Mouse (Mus musculus): ENCODE results near the gene Dbp. TPM values are rescaled to one million over a fixed set of nuclear protein-coding genes. Genes with fewer than 3 reads are reported as not detected.
A peak's percentile ranks its signal among the peaks of the same experiment; 100 is the strongest.

Dbp gene
- total and polyA plus RNA-seq, 2 experiments: 17.0 to 110 TPM

DNA sequence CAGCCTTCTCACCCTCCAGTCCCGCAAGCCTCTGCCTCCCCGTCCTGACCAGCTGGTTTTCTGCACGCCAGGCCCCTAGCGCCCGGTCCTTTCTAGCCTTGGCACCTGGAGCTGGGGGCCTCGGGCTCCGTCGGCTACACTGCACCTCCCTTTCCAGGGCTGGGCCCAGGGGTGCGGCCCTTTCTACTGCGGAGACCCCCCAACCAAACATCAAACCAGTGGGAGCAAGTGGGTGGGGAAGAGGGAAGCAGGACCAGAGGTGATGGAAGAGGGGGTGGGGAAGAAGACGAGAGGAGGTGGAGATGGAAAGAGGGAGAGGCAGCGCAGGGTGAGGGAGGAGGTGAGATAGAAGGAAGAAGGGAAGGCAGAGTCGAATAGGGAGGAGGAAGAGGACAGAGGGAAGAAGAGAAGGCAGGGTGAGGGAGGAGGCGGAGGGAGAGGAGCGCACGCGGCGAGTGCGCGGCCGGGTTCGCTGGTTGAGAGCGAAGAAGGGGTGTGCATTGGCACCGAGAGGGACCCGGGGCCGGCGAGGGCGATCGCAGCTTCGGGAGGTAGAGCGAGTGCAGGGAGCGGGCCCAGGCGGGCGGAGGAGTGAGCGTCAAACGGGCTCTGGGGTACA, 5.3 kb upstream of the Dbp start, which contains the start of gene Car11:
Gene Car11, plus strand, starts transcription at position 321 of the 619 bp plus-strand sequence.
- Histone ChIP-seq H3K27ac (replicated peaks; ENCODE audit: insufficient read depth, low read depth, low read length) (no peak within 1 kb of the TSS), H3K4me1 (ENCODE audit: control insufficient read depth, insufficient read depth, low read length) (peaks cover 12% of the 10 kb centered on the region), H3K9ac (ENCODE audit: low read depth, low read length) (peak within 1 kb of the TSS; percentile 67), H3K4me3 (ENCODE audit: insufficient read depth, low read depth, low read length) (peak within 1 kb of the TSS; percentile 37; the same call in 1 of the 2 replicates), H3K27me3 (ENCODE audit: control insufficient read depth, insufficient read depth, low read length) (peaks cover 7% of the 10 kb centered on the region; the same call in 1 of the 2 replicates), H3K79me2 (ENCODE audit: control insufficient read depth, insufficient read depth, low read length) (no peaks in the 10 kb centered on the region), H3K36me3 (ENCODE audit: control insufficient read depth, insufficient read depth, low read length) (no peaks in the 10 kb centered on the region)
- WGBS: 11% methylated on average over 35 of the region's 36 CpGs
- no peak for DNase-seq (ENCODE audit: extremely low read depth, low read depth, low spot score)
- TF ChIP-seq CTCF (IDR thresholded peaks at IDR 0.05; ENCODE audit: low read depth, low read length): no peak

GRCm38 (mm10) chr7:45700301-45701015, 4.4 kb upstream of the Dbp start:
- H3K4me3 ChIP-seq (ENCODE audit: insufficient read depth, low read depth, low read length): peak overlapping the region; percentile 37; the same call in 1 of the 2 replicates
- peak overlapping the region; percentile 67 for H3K9ac ChIP-seq (ENCODE audit: low read depth, low read length)
- peak; percentile 75 for DNase-seq (ENCODE audit: extremely low read depth, low read depth, low spot score)
- no peak overlapping the region for H3K27ac ChIP-seq (replicated peaks; ENCODE audit: insufficient read depth, low read depth, low read length)
- WGBS: 4% methylated on average over 19 of the region's 20 CpGs
- no peaks in the 10 kb centered on the region for H3K36me3 ChIP-seq (ENCODE audit: control insufficient read depth, insufficient read depth, low read length)
- no peaks in the 10 kb centered on the region for H3K79me2 ChIP-seq (ENCODE audit: control insufficient read depth, insufficient read depth, low read length)
- H3K4me1 ChIP-seq (ENCODE audit: control insufficient read depth, insufficient read depth, low read length): peaks cover 12% of the 10 kb centered on the region
- H3K27me3 ChIP-seq (ENCODE audit: control insufficient read depth, insufficient read depth, low read length): peaks cover 7% of the 10 kb centered on the region; the same call in 1 of the 2 replicates
- no peak for TF ChIP-seq CTCF (IDR thresholded peaks at IDR 0.05; ENCODE audit: low read depth, low read length)
- no peak for TF ChIP-seq POLR2A (IDR thresholded peaks at IDR 0.05; ENCODE audit: extremely low read depth, insufficient read depth, low read length)

- Histone ChIP-seq H3K27ac (replicated peaks; ENCODE audit: insufficient read depth, low read depth, low read length) (no peak overlapping the region), H3K27me3 (ENCODE audit: control insufficient read depth, insufficient read depth, low read length) (peaks cover 7% of the 10 kb centered on the region; the same call in 1 of the 2 replicates), H3K79me2 (ENCODE audit: control insufficient read depth, insufficient read depth, low read length) (no peaks in the 10 kb centered on the region), H3K9ac (ENCODE audit: low read depth, low read length) (no peak overlapping the region), H3K4me1 (ENCODE audit: control insufficient read depth, insufficient read depth, low read length) (peaks cover 12% of the 10 kb centered on the region), H3K4me3 (ENCODE audit: insufficient read depth, low read depth, low read length) (no peak overlapping the region), H3K36me3 (ENCODE audit: control insufficient read depth, insufficient read depth, low read length) (no peaks in the 10 kb centered on the region)
- 46% methylated on average over 11 of the region's 11 CpGs for WGBS
- DNase-seq (ENCODE audit: extremely low read depth, low read depth, low spot score): no peak
- TF ChIP-seq CTCF (IDR thresholded peaks at IDR 0.05; ENCODE audit: low read depth, low read length): no peak
- TF ChIP-seq POLR2A (IDR thresholded peaks at IDR 0.05; ENCODE audit: extremely low read depth, insufficient read depth, low read length): no peak
Measured at GRCm38 (mm10) chr7:45701072-45701471, 3.8 kb upstream of the Dbp start.

DNA sequence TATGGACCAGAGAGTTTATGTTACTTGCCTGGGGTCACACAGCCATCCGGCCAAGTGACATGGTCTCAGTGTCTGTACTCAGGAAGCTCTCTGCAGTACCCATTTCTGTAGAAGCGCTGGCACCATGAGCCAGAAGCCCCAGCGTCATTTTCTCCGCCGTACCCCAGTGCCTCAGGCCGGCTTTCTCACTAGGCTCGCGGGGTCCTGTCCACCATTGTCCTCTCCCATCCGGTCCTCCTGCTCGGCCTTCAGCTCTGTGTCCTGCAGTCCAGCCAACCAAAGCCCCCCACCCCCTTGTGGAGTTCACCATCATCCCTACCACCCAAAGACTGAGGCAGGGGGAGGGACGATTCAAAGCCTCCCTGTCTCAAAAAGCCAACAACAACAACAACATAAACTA, 3.3 kb upstream of the Dbp start:
- Histone ChIP-seq H3K36me3 (ENCODE audit: control insufficient read depth, insufficient read depth, low read length) (no peaks in the 10 kb centered on the region), H3K4me1 (ENCODE audit: control insufficient read depth, insufficient read depth, low read length) (peaks cover 12% of the 10 kb centered on the region), H3K9ac (ENCODE audit: low read depth, low read length) (no peak overlapping the region), H3K4me3 (ENCODE audit: insufficient read depth, low read depth, low read length) (no peak overlapping the region), H3K79me2 (ENCODE audit: control insufficient read depth, insufficient read depth, low read length) (no peaks in the 10 kb centered on the region; the same call in 1 of the 2 replicates), H3K27me3 (ENCODE audit: control insufficient read depth, insufficient read depth, low read length) (peaks cover 7% of the 10 kb centered on the region; the same call in 1 of the 2 replicates), H3K27ac (replicated peaks; ENCODE audit: insufficient read depth, low read depth, low read length) (no peak overlapping the region)
- WGBS: 89% methylated on average over 11 of the region's 11 CpGs
- no peak for DNase-seq (ENCODE audit: extremely low read depth, low read depth, low spot score)
- TF ChIP-seq POLR2A (IDR thresholded peaks at IDR 0.05; ENCODE audit: extremely low read depth, insufficient read depth, low read length) (no peak), CTCF (IDR thresholded peaks at IDR 0.05; ENCODE audit: low read depth, low read length) (no peak)

GRCm38 (mm10) chr7:45702316-45702715, 2.6 kb upstream of the Dbp start:
- no peak overlapping the region for H3K4me3 ChIP-seq (ENCODE audit: insufficient read depth, low read depth, low read length)
- no peak overlapping the region for H3K27ac ChIP-seq (replicated peaks; ENCODE audit: insufficient read depth, low read depth, low read length)
- TF ChIP-seq POLR2A (IDR thresholded peaks at IDR 0.05; ENCODE audit: extremely low read depth, insufficient read depth, low read length) (no peak), CTCF (IDR thresholded peaks at IDR 0.05; ENCODE audit: low read depth, low read length) (no peak)
- WGBS: 93% methylated on average over 11 of the region's 11 CpGs
- no peak for DNase-seq (ENCODE audit: extremely low read depth, low read depth, low spot score)
- no peaks in the 10 kb centered on the region for H3K36me3 ChIP-seq (ENCODE audit: control insufficient read depth, insufficient read depth, low read length)
- H3K79me2 ChIP-seq (ENCODE audit: control insufficient read depth, insufficient read depth, low read length): no peaks in the 10 kb centered on the region; the same call in 1 of the 2 replicates
- H3K9ac ChIP-seq (ENCODE audit: low read depth, low read length): no peak overlapping the region
- peaks cover 7% of the 10 kb centered on the region; the same call in 1 of the 2 replicates for H3K27me3 ChIP-seq (ENCODE audit: control insufficient read depth, insufficient read depth, low read length)
- H3K4me1 ChIP-seq (ENCODE audit: control insufficient read depth, insufficient read depth, low read length): peaks cover 12% of the 10 kb centered on the region

All from liver, adult 2 months (tissue).